Mouse (Mus musculus) heart, embryonic 14.5 days (tissue): Measurements from ENCODE around the gene Brca1. TPM values are rescaled to one million over a fixed set of nuclear protein-coding genes. Genes with fewer than 3 reads are reported as not detected.
"Not testable (repeated sequence)": the region's sequence is repeated elsewhere in the genome, so short reads cannot be mapped to it uniquely, and the experiment has no call there.

Experiments
- ATAC-seq: fragments of 200-750 bp; cut with Nextera tagmentation; 2 replicates; pipeline ENCODE4 v1.8.0; 2017; ENCODE audit warnings: low read depth, moderate TSS enrichment; ENCODE audit not compliant: insufficient number of reproducible peaks, insufficient read depth, low FRiP score
- H3K27ac ChIP-seq, 2 experiments: fragments of 200-500 bp in 1 of 2; fragments of 300-500 bp in 1 of 2; sonication (generic) in 1 of 2; replicated peaks in 1 of 2; 2 replicates each; pipeline ENCODE4 v1.5.1; 2012 to 2014; ENCODE audit warnings: low read depth in 2 of 2, low read length in 2 of 2, control low read depth in 1 of 2, mild to moderate bottlenecking in 1 of 2, mixed read lengths in 1 of 2; ENCODE audit not compliant: control insufficient read depth in 1 of 2, insufficient read depth in 1 of 2
- H3K27me3 ChIP-seq: fragments of 300-500 bp; sonication (generic); 2 replicates; pipeline ENCODE4 v1.6.1; 2014; ENCODE audit warnings: mild to moderate bottlenecking, low read length, control low read depth; ENCODE audit not compliant: control insufficient read depth, insufficient read depth
- H3K36me3 ChIP-seq: fragments of 300-500 bp; sonication (generic); 2 replicates; pipeline ENCODE4 v1.6.1; 2014; ENCODE audit warnings: mild to moderate bottlenecking, control low read depth, low read length, mixed read lengths; ENCODE audit not compliant: control insufficient read depth, insufficient read depth
- H3K4me1 ChIP-seq, 2 experiments: fragments of 200-500 bp in 1 of 2; fragments of 300-500 bp in 1 of 2; sonication (generic) in 1 of 2; 2 replicates each; pipeline ENCODE4 v1.6.1; 2012 to 2014; ENCODE audit warnings: low read length in 2 of 2, control low read depth in 1 of 2, mixed read lengths in 1 of 2; ENCODE audit not compliant: control insufficient read depth in 2 of 2, insufficient read depth in 2 of 2
- H3K4me2 ChIP-seq: fragments of 300-500 bp; sonication (generic); 2 replicates; pipeline ENCODE4 v1.6.1; 2014; ENCODE audit warnings: mild to moderate bottlenecking, low read length
- H3K4me3 ChIP-seq, 2 experiments: fragments of 200-500 bp in 1 of 2; fragments of 300-500 bp in 1 of 2; sonication (generic) in 1 of 2; 2 replicates each; pipeline ENCODE4 v1.5.1; 2012 to 2014; ENCODE audit warnings: low read length in 2 of 2, mild to moderate bottlenecking in 2 of 2, control low read depth in 1 of 2, low read depth in 1 of 2, moderate library complexity in 1 of 2; ENCODE audit not compliant: control insufficient read depth in 1 of 2, insufficient read depth in 1 of 2
- H3K9ac ChIP-seq: fragments of 300-500 bp; sonication (generic); 2 replicates; pipeline ENCODE4 v1.6.1; 2014; ENCODE audit warnings: mild to moderate bottlenecking, low read length
- H3K9me3 ChIP-seq: fragments of 300-500 bp; sonication (generic); 2 replicates; pipeline ENCODE4 v1.6.1; 2016; ENCODE audit warnings: low read length, control low read depth; ENCODE audit not compliant: control insufficient read depth
- WGBS: fragments of 180-500 bp; shearing (Covaris S2); extraction: QIAGEN DNeasy Blood & Tissue Kit; methylation state at CpG from one replicate; pipeline ENCODE4 v1.1.7; 2014; 5-methylcytosine and 5-hydroxymethylcytosine counted together
- polyA plus RNA-seq: library from polyadenylated mRNA; unstranded; fragments of >200 nt; fragmentation: Nextera tagmentation; extraction: Ambion mirVana; gene quantifications from 2 replicates; pipeline ENCODE4 v1.2.1, GENCODE M21; 2014

The Brca1 gene
- polyA plus RNA-seq, 1 experiment from 2014 or later, result 8.3 TPM

- Histone ChIP-seq H3K4me2 (peak overlapping the region; percentile 98), H3K27me3 (no peaks in the 10 kb centered on the region), H3K36me3 (no peaks in the 10 kb centered on the region), H3K9me3 (no peaks in the 10 kb centered on the region), H3K4me1 (peaks cover 15 to 25% of the 10 kb centered on the region in 2 experiments), H3K9ac (no peak overlapping the region), H3K4me3 (peak overlapping the region in 1 of 2 experiments; percentile 77; a peak in 2 of 4 replicates), H3K27ac (no peak overlapping the region)
- WGBS, result 66% methylated on average over 4 of the region's 4 CpGs
- no peak for ATAC-seq
Observed at GRCm38 (mm10) chr11:101469155-101469554, 82.6 kb downstream of the Brca1 start.

GRCm38 (mm10) chr11:101468731-101469130 lies 83.0 kb downstream of the Brca1 start:
- 0 out of 4 replicates have a peak overlapping the region, but pooled peaks of 1 of the 2 experiments have one; percentile 35 for H3K27ac ChIP-seq
- peaks cover 16 to 29% of the 10 kb centered on the region in 2 experiments for H3K4me1 ChIP-seq
- H3K27me3 ChIP-seq, result no peaks in the 10 kb centered on the region
- H3K4me2 ChIP-seq, result peak overlapping the region; percentile 98
- peak overlapping the region; percentile 84 for H3K9ac ChIP-seq
- WGBS, result 5% methylated on average over 13 of the region's 13 CpGs
- H3K36me3 ChIP-seq, result no peaks in the 10 kb centered on the region
- ATAC-seq, result no peak
- peak overlapping the region; percentile 77 to 89 for H3K4me3 ChIP-seq
- no peaks in the 10 kb centered on the region for H3K9me3 ChIP-seq

GRCm38 (mm10) chr11:101468263-101468688 lies 83.5 kb downstream of the Brca1 start:
- H3K27me3 ChIP-seq, result no peaks in the 10 kb centered on the region
- ATAC-seq, result no peak
- peak overlapping the region; percentile 84 for H3K9ac ChIP-seq
- H3K4me2 ChIP-seq, result peak overlapping the region; percentile 98
- peak overlapping the region in 1 of 2 experiments; percentile 35; a peak in 3 of 4 replicates for H3K27ac ChIP-seq
- no peaks in the 10 kb centered on the region for H3K9me3 ChIP-seq
- peaks cover 19 to 33% of the 10 kb centered on the region in 2 experiments for H3K4me1 ChIP-seq
- H3K4me3 ChIP-seq, result peak overlapping the region; percentile 77 to 89
- WGBS, result under 1% methylated on average over 31 of the region's 31 CpGs
- no peaks in the 10 kb centered on the region for H3K36me3 ChIP-seq

- ATAC-seq, result peak; percentile 78
- peaks cover 20 to 38% of the 10 kb centered on the region in 2 experiments for H3K4me1 ChIP-seq
- H3K4me2 ChIP-seq, result peak overlapping the region; percentile 98
- no peaks in the 10 kb centered on the region for H3K9me3 ChIP-seq
- no peaks in the 10 kb centered on the region for H3K27me3 ChIP-seq
- H3K36me3 ChIP-seq, result peaks cover 2% of the 10 kb centered on the region
- 1% methylated on average over 42 of the region's 54 CpGs for WGBS
- peak overlapping the region; percentile 77 to 89 for H3K4me3 ChIP-seq
- H3K9ac ChIP-seq, result peak overlapping the region; percentile 84
- peak overlapping the region; percentile 23 to 35 for H3K27ac ChIP-seq
Observed at GRCm38 (mm10) chr11:101467477-101468262, 84.1 kb downstream of the Brca1 start.

GRCm38 (mm10) chr11:101466552-101466950 lies 85.2 kb downstream of the Brca1 start:
- not testable (repeated sequence) for H3K27ac ChIP-seq, ATAC-seq, H3K9me3 ChIP-seq, H3K27me3 ChIP-seq
- peaks cover 14% of the 10 kb centered on the region for H3K36me3 ChIP-seq
- H3K4me1 ChIP-seq, result peaks cover 17 to 41% of the 10 kb centered on the region in 2 experiments
- peak overlapping the region; percentile 98 for H3K4me2 ChIP-seq
- H3K9ac ChIP-seq, result peak overlapping the region; percentile 83
- peak overlapping the region; percentile 2 to 80; a peak in 3 of 4 replicates for H3K4me3 ChIP-seq
- 41% methylated on average over 5 of the region's 5 CpGs for WGBS

GRCm38 (mm10) chr11:101465869-101466551 lies 85.7 kb downstream of the Brca1 start, which contains the start of gene Vat1:
Vat1 (minus strand) TSS chr11:101466230.
- H3K4me2 ChIP-seq, result peak within 1 kb of the TSS; percentile 98
- peaks cover 17 to 41% of the 10 kb centered on the region in 2 experiments for H3K4me1 ChIP-seq
- WGBS, result 2% methylated on average over 56 of the region's 60 CpGs
- peak; percentile 61 for ATAC-seq
- H3K9ac ChIP-seq, result peak within 1 kb of the TSS; percentile 83
- H3K36me3 ChIP-seq, result peaks cover 19% of the 10 kb centered on the region
- H3K27ac ChIP-seq, result peak within 1 kb of the TSS; percentile 78 to 89
- peak within 1 kb of the TSS; percentile 69 to 80 for H3K4me3 ChIP-seq
- H3K9me3 ChIP-seq, result no peaks in the 10 kb centered on the region
- H3K27me3 ChIP-seq, result no peaks in the 10 kb centered on the region

GRCm38 (mm10) chr11:101465101-101465868 lies 86.5 kb downstream of the Brca1 start:
- under 1% methylated on average over 50 of the region's 51 CpGs for WGBS
- peaks cover 17 to 41% of the 10 kb centered on the region in 2 experiments for H3K4me1 ChIP-seq

More at GRCm38 (mm10) chr11:101465101-101465868, 86.5 kb downstream of the Brca1 start:
- peak overlapping the region; percentile 69 to 80 for H3K4me3 ChIP-seq
- peak overlapping the region; percentile 83 for H3K9ac ChIP-seq
- H3K27me3 ChIP-seq, result no peaks in the 10 kb centered on the region
- peak; percentile 49 for ATAC-seq
- peak overlapping the region; percentile 98 for H3K4me2 ChIP-seq
- no peaks in the 10 kb centered on the region for H3K9me3 ChIP-seq
- peaks cover 25% of the 10 kb centered on the region for H3K36me3 ChIP-seq
- H3K27ac ChIP-seq, result peak overlapping the region; percentile 78 to 89
